Mouse (Mus musculus): ENCODE data around the gene Inpp5b. TPM values are rescaled to one million over a fixed set of nuclear protein-coding genes. Genes with fewer than 3 reads are reported as not detected.

The Inpp5b gene
- total and polyA plus RNA-seq, 3 experiments = 48.3 to 127 (median 119) TPM

GRCm38 (mm10) chr4:124849631-124850260 is 108.1 kb downstream of the Inpp5b start:
- ATAC-seq (ENCODE audit: extremely low read depth, insufficient number of reproducible peaks, low FRiP score, poor library complexity, severe bottlenecking) (no peak; the same call in 1 of the 2 replicates), DNase-seq (ENCODE audit: low spot score) (no peak)
- Histone ChIP-seq H3K9me3 (replicated peaks) (no peaks in the 10 kb centered on the region), H3K27me3 (ENCODE audit: insufficient read depth, low read length) (no peaks in the 10 kb centered on the region), H3K4me3 (ENCODE audit: low read depth, low read length) (peak overlapping the region; percentile 97), H3K36me3 (replicated peaks) (peaks cover 76% of the 10 kb centered on the region), H3K4me1 (ENCODE audit: insufficient read depth, low read depth, low read length) (peaks cover 48% of the 10 kb centered on the region)
- no peak for TF ChIP-seq CTCF (IDR thresholded peaks at IDR 0.05; ENCODE audit: low read depth, low read length)
- no peak for TF ChIP-seq POLR2AphosphoS5 (IDR thresholded peaks at IDR 0.05; ENCODE audit: insufficient replicate concordance, low read depth, low read length)
- TF ChIP-seq TAL1 (conservative IDR thresholded peaks at IDR 0.05; ENCODE audit: low read depth, low read length) = no peak
- TF ChIP-seq GATA1 (IDR thresholded peaks at IDR 0.05; ENCODE audit: borderline replicate concordance, low read length) = no peak
- no peak for TF ChIP-seq GATA2 (IDR thresholded peaks at IDR 0.05; ENCODE audit: borderline replicate concordance, low read depth, low read length)

- DNase-seq (ENCODE audit: low spot score) = peak; percentile 94
- ATAC-seq (ENCODE audit: extremely low read depth, insufficient number of reproducible peaks, low FRiP score, poor library complexity, severe bottlenecking) = peak; percentile 54
- Histone ChIP-seq H3K27me3 (ENCODE audit: insufficient read depth, low read length) (no peaks in the 10 kb centered on the region), H3K9me3 (replicated peaks) (no peaks in the 10 kb centered on the region), H3K4me3 (ENCODE audit: low read depth, low read length) (peak within 1 kb of the TSS; percentile 97), H3K4me1 (ENCODE audit: insufficient read depth, low read depth, low read length) (peaks cover 48% of the 10 kb centered on the region), H3K36me3 (replicated peaks) (peaks cover 75% of the 10 kb centered on the region)
- TF ChIP-seq GATA1 (IDR thresholded peaks at IDR 0.05; ENCODE audit: borderline replicate concordance, low read length) (no peak), TAL1 (conservative IDR thresholded peaks at IDR 0.05; ENCODE audit: low read depth, low read length) (no peak), CTCF (IDR thresholded peaks at IDR 0.05; ENCODE audit: low read depth, low read length) (no peak), GATA2 (IDR thresholded peaks at IDR 0.05; ENCODE audit: borderline replicate concordance, low read depth, low read length) (no peak), POLR2AphosphoS5 (IDR thresholded peaks at IDR 0.05; ENCODE audit: insufficient replicate concordance, low read depth, low read length) (no peak)
These were observed 108.7 kb downstream of the Inpp5b start, which contains the start of gene Yrdc for GRCm38 (mm10) chr4:124850261-124850913. Yrdc (plus strand) TSS chr4:124850679.

Other genes with a start within 250 kb of the Inpp5b start
- gene 3100002H09Rik, start 131.0 kb upstream of the Inpp5b start, total RNA-seq (2014; fragmentation: Nextera tagmentation) = not detected in 2 replicates
- gene 3100002H09Rik, start 131.0 kb upstream of the Inpp5b start, total RNA-seq (2017) = 0.27 TPM in 1 of 2 replicates, not detected in the other
- gene 3100002H09Rik, start 131.0 kb upstream of the Inpp5b start, polyA plus RNA-seq (2012) = not detected in 2 replicates
- gene Pou3f1, start 85.0 kb upstream of the Inpp5b start, total RNA-seq (2014; fragmentation: Nextera tagmentation) = not detected in 2 replicates
- 0.05 TPM in 1 of 2 replicates, not detected in the other for gene Pou3f1, start 85.0 kb upstream of the Inpp5b start, total RNA-seq (2017)
- not detected in 2 replicates for gene Pou3f1, start 85.0 kb upstream of the Inpp5b start, polyA plus RNA-seq (2012)
- 80.4 and 94.2 TPM in 2 replicates for gene Utp11, start 48.2 kb upstream of the Inpp5b start, total RNA-seq (2014; fragmentation: Nextera tagmentation)
- gene Utp11, start 48.2 kb upstream of the Inpp5b start, total RNA-seq (2017) = 69.2 and 94.3 TPM in 2 replicates
- 12.6 and 16.7 TPM in 2 replicates for gene Utp11, start 48.2 kb upstream of the Inpp5b start, polyA plus RNA-seq (2012)
- gene Fhl3, start 41.1 kb upstream of the Inpp5b start, total RNA-seq (2014; fragmentation: Nextera tagmentation) = 22.9 and 29.7 TPM in 2 replicates
- 13.5 and 15.2 TPM in 2 replicates for gene Fhl3, start 41.1 kb upstream of the Inpp5b start, total RNA-seq (2017)
- gene Fhl3, start 41.1 kb upstream of the Inpp5b start, polyA plus RNA-seq (2012) = 27.6 and 28.2 TPM in 2 replicates
- 106 and 126 TPM in 2 replicates for gene Sf3a3, start 27.1 kb upstream of the Inpp5b start, total RNA-seq (2014; fragmentation: Nextera tagmentation)
- gene Sf3a3, start 27.1 kb upstream of the Inpp5b start, total RNA-seq (2017) = 168 and 172 TPM in 2 replicates
- gene Sf3a3, start 27.1 kb upstream of the Inpp5b start, polyA plus RNA-seq (2012) = 53.7 and 56.7 TPM in 2 replicates
- gene Mtf1, start 60.3 kb downstream of the Inpp5b start, total RNA-seq (2014; fragmentation: Nextera tagmentation) = 21.5 and 31.5 TPM in 2 replicates
- 20.7 and 22.5 TPM in 2 replicates for gene Mtf1, start 60.3 kb downstream of the Inpp5b start, total RNA-seq (2017)
- 7.6 and 9.7 TPM in 2 replicates for gene Mtf1, start 60.3 kb downstream of the Inpp5b start, polyA plus RNA-seq (2012)
- 27.1 and 47.2 TPM in 2 replicates for gene Yrdc, start 108.8 kb downstream of the Inpp5b start, total RNA-seq (2014; fragmentation: Nextera tagmentation)
- 29.2 and 33.5 TPM in 2 replicates for gene Yrdc, start 108.8 kb downstream of the Inpp5b start, total RNA-seq (2017)
- 14.1 and 17.8 TPM in 2 replicates for gene Yrdc, start 108.8 kb downstream of the Inpp5b start, polyA plus RNA-seq (2012)
- 8.4 and 13.8 TPM in 2 replicates for gene 1110065P20Rik, start 109.3 kb downstream of the Inpp5b start, total RNA-seq (2014; fragmentation: Nextera tagmentation)
- gene 1110065P20Rik, start 109.3 kb downstream of the Inpp5b start, total RNA-seq (2017) = 12.7 and 18.4 TPM in 2 replicates
- gene 1110065P20Rik, start 109.3 kb downstream of the Inpp5b start, polyA plus RNA-seq (2012) = 25.6 and 32.1 TPM in 2 replicates
- not detected in 2 replicates for gene Maneal, start 120.3 kb downstream of the Inpp5b start, total RNA-seq (2014; fragmentation: Nextera tagmentation)
- 0.06 and 0.33 TPM in 2 replicates for gene Maneal, start 120.3 kb downstream of the Inpp5b start, total RNA-seq (2017)
- gene Maneal, start 120.3 kb downstream of the Inpp5b start, polyA plus RNA-seq (2012) = not detected in 2 replicates
- not detected in 2 replicates for gene Epha10, start 139.0 kb downstream of the Inpp5b start, total RNA-seq (2014; fragmentation: Nextera tagmentation)
- gene Epha10, start 139.0 kb downstream of the Inpp5b start, total RNA-seq (2017) = 0.16 TPM in 1 of 2 replicates, not detected in the other
- not detected in 2 replicates for gene Epha10, start 139.0 kb downstream of the Inpp5b start, polyA plus RNA-seq (2012)
- gene 9930104L06Rik, start 195.2 kb downstream of the Inpp5b start, total RNA-seq (2014; fragmentation: Nextera tagmentation) = 10.2 and 15.0 TPM in 2 replicates
- gene 9930104L06Rik, start 195.2 kb downstream of the Inpp5b start, total RNA-seq (2017) = 12.2 and 16.9 TPM in 2 replicates
- 2.9 and 4.3 TPM in 2 replicates for gene 9930104L06Rik, start 195.2 kb downstream of the Inpp5b start, polyA plus RNA-seq (2012)
- 102 and 129 TPM in 2 replicates for gene Cdca8, start 197.5 kb downstream of the Inpp5b start, total RNA-seq (2014; fragmentation: Nextera tagmentation)
- 90.3 and 106 TPM in 2 replicates for gene Cdca8, start 197.5 kb downstream of the Inpp5b start, total RNA-seq (2017)
- 141 and 184 TPM in 2 replicates for gene Cdca8, start 197.5 kb downstream of the Inpp5b start, polyA plus RNA-seq (2012)
- gene Rspo1, start 244.6 kb downstream of the Inpp5b start, total RNA-seq (2014; fragmentation: Nextera tagmentation) = not detected in 2 replicates
- gene Rspo1, start 244.6 kb downstream of the Inpp5b start, total RNA-seq (2017) = not detected in 2 replicates
- gene Rspo1, start 244.6 kb downstream of the Inpp5b start, polyA plus RNA-seq (2012) = not detected in 2 replicates